Mouse (Mus musculus): ENCODE data around the gene Rab25. TPM values are rescaled to one million over a fixed set of nuclear protein-coding genes. Genes with fewer than 3 reads are reported as not detected.

The Rab25 gene
- total RNA-seq, 2 experiments from 2014 or later: 0.14 TPM; not detected in 1

GRCm38 (mm10) chr3:88493706-88494582 lies 54.2 kb downstream of the Rab25 start:
- no peak for ATAC-seq (replicated peaks; ENCODE audit: low FRiP score, low TSS enrichment, poor library complexity, severe bottlenecking)

Other genes with a start within 250 kb of the Rab25 start
- gene Glmp, start 223.3 kb downstream of the Rab25 start, total RNA-seq (2014; fragmentation: Nextera tagmentation): 39.2 and 70.5 TPM in 2 replicates
- gene Glmp, start 223.3 kb downstream of the Rab25 start, total RNA-seq (2017): 7.0 and 19.7 TPM in 2 replicates
- 1.7 and 7.8 TPM in 2 replicates for gene Tmem79, start 212.2 kb downstream of the Rab25 start, total RNA-seq (2014; fragmentation: Nextera tagmentation)
- 1.4 and 2.0 TPM in 2 replicates for gene Tmem79, start 212.2 kb downstream of the Rab25 start, total RNA-seq (2017)
- 40.7 and 57.5 TPM in 2 replicates for gene Smg5, start 212.0 kb downstream of the Rab25 start, total RNA-seq (2014; fragmentation: Nextera tagmentation)
- 39.0 and 40.9 TPM in 2 replicates for gene Smg5, start 212.0 kb downstream of the Rab25 start, total RNA-seq (2017)
- not detected in 2 replicates for gene Paqr6, start 183.7 kb downstream of the Rab25 start, total RNA-seq (2014; fragmentation: Nextera tagmentation)
- gene Paqr6, start 183.7 kb downstream of the Rab25 start, total RNA-seq (2017): not detected in 2 replicates
- not detected in 2 replicates for gene Bglap3, start 175.6 kb downstream of the Rab25 start, total RNA-seq (2014; fragmentation: Nextera tagmentation)
- not detected in 2 replicates for gene Bglap3, start 175.6 kb downstream of the Rab25 start, total RNA-seq (2017)
- gene Bglap2, start 169.6 kb downstream of the Rab25 start, total RNA-seq (2014; fragmentation: Nextera tagmentation): not detected in 2 replicates
- gene Bglap2, start 169.6 kb downstream of the Rab25 start, total RNA-seq (2017): not detected in 2 replicates
- gene Bglap, start 163.8 kb downstream of the Rab25 start, total RNA-seq (2014; fragmentation: Nextera tagmentation): 2.8 TPM in 1 of 2 replicates, not detected in the other
- not detected in 2 replicates for gene Bglap, start 163.8 kb downstream of the Rab25 start, total RNA-seq (2017)
- 188 and 207 TPM in 2 replicates for gene Pmf1, start 138.0 kb downstream of the Rab25 start, total RNA-seq (2014; fragmentation: Nextera tagmentation)
- gene Pmf1, start 138.0 kb downstream of the Rab25 start, total RNA-seq (2017): 87.9 and 145 TPM in 2 replicates
- 28.0 and 30.2 TPM in 2 replicates for gene Slc25a44, start 123.2 kb downstream of the Rab25 start, total RNA-seq (2014; fragmentation: Nextera tagmentation)
- gene Slc25a44, start 123.2 kb downstream of the Rab25 start, total RNA-seq (2017): 18.9 and 31.7 TPM in 2 replicates
- gene Sema4a, start 87.1 kb downstream of the Rab25 start, total RNA-seq (2014; fragmentation: Nextera tagmentation): 2.6 and 4.1 TPM in 2 replicates
- 1.1 and 2.1 TPM in 2 replicates for gene Sema4a, start 87.1 kb downstream of the Rab25 start, total RNA-seq (2017)
- 43.0 and 61.7 TPM in 2 replicates for gene Lmna, start 38.3 kb downstream of the Rab25 start, total RNA-seq (2014; fragmentation: Nextera tagmentation)
- gene Lmna, start 38.3 kb downstream of the Rab25 start, total RNA-seq (2017): 49.4 and 66.7 TPM in 2 replicates
- gene Mex3a, start 15.9 kb downstream of the Rab25 start, total RNA-seq (2014; fragmentation: Nextera tagmentation): 5.4 and 5.6 TPM in 2 replicates
- 3.3 and 7.8 TPM in 2 replicates for gene Mex3a, start 15.9 kb downstream of the Rab25 start, total RNA-seq (2017)
- 36.4 and 68.6 TPM in 2 replicates for gene Lamtor2, start 4.8 kb upstream of the Rab25 start, total RNA-seq (2014; fragmentation: Nextera tagmentation)
- gene Lamtor2, start 4.8 kb upstream of the Rab25 start, total RNA-seq (2017): 57.0 and 87.8 TPM in 2 replicates
- 72.3 and 94.1 TPM in 2 replicates for gene Ubqln4, start 5.5 kb upstream of the Rab25 start, total RNA-seq (2014; fragmentation: Nextera tagmentation)
- gene Ubqln4, start 5.5 kb upstream of the Rab25 start, total RNA-seq (2017): 52.5 and 56.0 TPM in 2 replicates
- gene Ssr2, start 27.6 kb upstream of the Rab25 start, total RNA-seq (2014; fragmentation: Nextera tagmentation): 200 and 308 TPM in 2 replicates
- 111 and 165 TPM in 2 replicates for gene Ssr2, start 27.6 kb upstream of the Rab25 start, total RNA-seq (2017)
- gene Arhgef2, start 57.7 kb upstream of the Rab25 start, total RNA-seq (2014; fragmentation: Nextera tagmentation): 94.6 and 96.0 TPM in 2 replicates
- gene Arhgef2, start 57.7 kb upstream of the Rab25 start, total RNA-seq (2017): 41.9 and 75.8 TPM in 2 replicates
- not detected in 2 replicates for gene Rxfp4, start 104.8 kb upstream of the Rab25 start, total RNA-seq (2014; fragmentation: Nextera tagmentation)
- not detected in 2 replicates for gene Rxfp4, start 104.8 kb upstream of the Rab25 start, total RNA-seq (2017)
- 76.1 and 88.6 TPM in 2 replicates for gene Khdc4, start 137.5 kb upstream of the Rab25 start, total RNA-seq (2014; fragmentation: Nextera tagmentation)
- gene Khdc4, start 137.5 kb upstream of the Rab25 start, total RNA-seq (2017): 32.0 and 53.1 TPM in 2 replicates
- 16.7 and 20.0 TPM in 2 replicates for gene Rit1, start 168.5 kb upstream of the Rab25 start, total RNA-seq (2014; fragmentation: Nextera tagmentation)
- gene Rit1, start 168.5 kb upstream of the Rab25 start, total RNA-seq (2017): 9.6 and 22.3 TPM in 2 replicates
- gene Syt11, start 226.9 kb upstream of the Rab25 start, total RNA-seq (2014; fragmentation: Nextera tagmentation): 0.22 and 1.5 TPM in 2 replicates
- 0.19 and 1.1 TPM in 2 replicates for gene Syt11, start 226.9 kb upstream of the Rab25 start, total RNA-seq (2017)

All from megakaryocyte-erythroid progenitor cell, adult 5-6 weeks (primary cell).